Mouse (Mus musculus) embryonic facial prominence, embryonic 15.5 days (tissue): ENCODE measurements around the gene Ccdc157. TPM values are rescaled to one million over a fixed set of nuclear protein-coding genes. Genes with fewer than 3 reads are reported as not detected.
A peak's percentile ranks its signal among the peaks of the same experiment; 100 is the strongest.

ENCODE experiments used
- ATAC-seq: fragments of 200-750 bp; cut with Nextera tagmentation; 2 replicates; pipeline ENCODE4 v1.8.0; 2017; ENCODE audit warnings: low read depth, moderate TSS enrichment; ENCODE audit not compliant: insufficient number of reproducible peaks, low FRiP score, low TSS enrichment
- H3K27ac ChIP-seq: fragments of 300-500 bp; sonication (generic); replicated peaks from 2 replicates; pipeline ENCODE4 v1.5.1; 2015; ENCODE audit warnings: mild to moderate bottlenecking, inconsistent platforms
- H3K27me3 ChIP-seq: fragments of 300-500 bp; sonication (generic); 2 replicates; pipeline ENCODE4 v1.6.1; 2015; ENCODE audit warnings: inconsistent platforms
- H3K36me3 ChIP-seq: fragments of 300-500 bp; sonication (generic); 2 replicates; pipeline ENCODE4 v1.6.1; 2015; ENCODE audit warnings: mild to moderate bottlenecking, inconsistent platforms
- H3K4me1 ChIP-seq: fragments of 300-500 bp; sonication (generic); 2 replicates; pipeline ENCODE4 v1.6.1; 2015; ENCODE audit warnings: inconsistent platforms
- H3K4me2 ChIP-seq: fragments of 300-500 bp; sonication (generic); replicated peaks from 2 replicates; pipeline ENCODE4 v1.6.1; 2015; ENCODE audit warnings: mild to moderate bottlenecking, inconsistent platforms
- H3K4me3 ChIP-seq: fragments of 300-500 bp; sonication (generic); replicated peaks from 2 replicates; pipeline ENCODE4 v1.5.1; 2015; ENCODE audit warnings: mild to moderate bottlenecking, inconsistent platforms
- H3K9ac ChIP-seq: fragments of 300-500 bp; sonication (generic); 2 replicates; pipeline ENCODE4 v1.6.1; 2015; ENCODE audit warnings: inconsistent platforms
- H3K9me3 ChIP-seq: fragments of 300-500 bp; sonication (generic); replicated peaks from 2 replicates; pipeline ENCODE4 v1.6.1; 2016; ENCODE audit warnings: inconsistent platforms
- WGBS: fragments of 180-500 bp; shearing (Covaris S2); methylation state at CpG from one replicate; pipeline ENCODE4 v1.1.7; 2015; 5-methylcytosine and 5-hydroxymethylcytosine counted together
- polyA plus RNA-seq: library from polyadenylated mRNA; unstranded; fragments of >200 nt; fragmentation: Nextera tagmentation; extraction: Ambion mirVana; gene quantifications from 2 replicates; pipeline ENCODE4 v1.2.1, GENCODE M21; 2015

Gene Ccdc157
- polyA plus RNA-seq, 1 experiment from 2014 or later: 16.6 TPM

DNA sequence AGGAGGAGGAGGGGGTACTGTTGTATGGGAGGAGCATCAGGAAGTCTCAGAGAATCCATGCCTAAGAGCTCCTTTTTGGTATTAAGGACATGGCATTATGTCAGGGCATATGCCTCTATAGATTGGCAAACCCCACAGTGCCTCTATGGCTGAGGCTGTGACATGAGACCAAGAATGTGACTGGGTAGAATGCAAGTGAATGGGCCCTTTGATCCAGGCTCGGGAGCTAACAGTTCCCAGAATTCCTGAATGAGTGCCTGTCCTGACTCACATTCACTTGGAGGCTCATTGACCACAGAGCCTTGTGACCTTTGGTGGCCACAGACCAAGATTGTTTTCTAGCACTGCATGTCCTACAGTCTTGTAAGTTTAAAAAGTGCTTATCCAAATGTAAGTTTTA lies 22.0 kb upstream of the Ccdc157 start:
- Histone ChIP-seq H3K27me3 (no peaks in the 10 kb centered on the region), H3K9me3 (no peaks in the 10 kb centered on the region), H3K36me3 (peaks cover 58% of the 10 kb centered on the region), H3K9ac (no peak overlapping the region), H3K4me2 (no peak overlapping the region), H3K4me3 (no peak overlapping the region), H3K4me1 (no peaks in the 10 kb centered on the region), H3K27ac (0 out of 2 replicates have a peak overlapping the region, but pooled peaks have one; percentile 0)
- WGBS: 20% methylated on average over 1 of the region's 1 CpGs
- no peak for ATAC-seq

DNA sequence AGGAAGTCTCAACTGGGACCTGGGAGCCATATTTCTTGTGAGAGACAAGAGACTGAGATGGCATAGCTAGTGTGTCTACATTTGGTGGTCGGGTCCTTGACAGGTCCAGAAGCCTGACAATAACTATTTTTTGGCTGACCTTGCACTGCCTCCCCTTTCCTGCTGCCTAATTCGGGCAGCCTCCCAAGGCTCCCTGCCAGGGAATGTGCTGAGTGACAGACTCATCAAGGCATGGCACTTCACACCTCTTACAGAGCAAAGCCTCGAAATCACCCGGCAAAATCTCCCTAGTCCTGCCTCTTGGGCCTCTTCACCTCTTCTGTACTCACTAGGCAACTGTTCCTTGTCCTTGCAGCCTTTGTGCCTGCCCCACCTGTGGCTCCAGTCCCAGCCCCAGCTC lies 17.6 kb upstream of the Ccdc157 start:
- no peak overlapping the region for H3K4me2 ChIP-seq
- no peaks in the 10 kb centered on the region for H3K9me3 ChIP-seq
- H3K4me1 ChIP-seq: no peaks in the 10 kb centered on the region
- no peaks in the 10 kb centered on the region for H3K27me3 ChIP-seq
- H3K36me3 ChIP-seq: peaks cover 98% of the 10 kb centered on the region
- H3K27ac ChIP-seq: no peak overlapping the region
- no peak overlapping the region for H3K9ac ChIP-seq
- 82% methylated on average over 4 of the region's 4 CpGs for WGBS
- ATAC-seq: no peak
- H3K4me3 ChIP-seq: no peak overlapping the region

DNA sequence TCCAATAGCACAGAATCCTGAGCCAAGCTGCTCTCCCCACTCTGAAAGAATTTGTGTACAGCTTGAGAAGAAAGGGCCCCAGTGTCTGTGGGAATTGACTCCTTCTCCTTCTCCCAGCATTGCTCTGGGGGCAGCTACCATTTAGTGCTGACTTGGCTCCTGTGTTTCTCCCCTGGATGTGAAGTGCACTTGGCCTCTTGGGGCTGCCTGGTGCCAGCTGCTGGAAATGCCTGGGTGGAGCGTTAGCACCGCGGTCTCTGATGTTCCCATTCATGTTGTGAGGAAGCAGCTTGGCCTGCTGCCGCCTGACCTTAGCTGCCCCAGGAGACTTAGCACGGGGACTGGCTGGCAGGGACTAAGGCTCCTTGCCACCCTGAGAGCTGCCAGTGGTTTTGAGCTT lies 14.5 kb upstream of the Ccdc157 start:
- Histone ChIP-seq H3K9me3 (no peaks in the 10 kb centered on the region), H3K4me2 (no peak overlapping the region), H3K36me3 (peaks cover 100% of the 10 kb centered on the region), H3K27me3 (no peaks in the 10 kb centered on the region), H3K4me3 (no peak overlapping the region), H3K27ac (no peak overlapping the region), H3K4me1 (no peaks in the 10 kb centered on the region), H3K9ac (no peak overlapping the region)
- 0 out of 2 replicates have a peak, but pooled peaks have one; percentile 11 for ATAC-seq
- 90% methylated on average over 5 of the region's 5 CpGs for WGBS

DNA sequence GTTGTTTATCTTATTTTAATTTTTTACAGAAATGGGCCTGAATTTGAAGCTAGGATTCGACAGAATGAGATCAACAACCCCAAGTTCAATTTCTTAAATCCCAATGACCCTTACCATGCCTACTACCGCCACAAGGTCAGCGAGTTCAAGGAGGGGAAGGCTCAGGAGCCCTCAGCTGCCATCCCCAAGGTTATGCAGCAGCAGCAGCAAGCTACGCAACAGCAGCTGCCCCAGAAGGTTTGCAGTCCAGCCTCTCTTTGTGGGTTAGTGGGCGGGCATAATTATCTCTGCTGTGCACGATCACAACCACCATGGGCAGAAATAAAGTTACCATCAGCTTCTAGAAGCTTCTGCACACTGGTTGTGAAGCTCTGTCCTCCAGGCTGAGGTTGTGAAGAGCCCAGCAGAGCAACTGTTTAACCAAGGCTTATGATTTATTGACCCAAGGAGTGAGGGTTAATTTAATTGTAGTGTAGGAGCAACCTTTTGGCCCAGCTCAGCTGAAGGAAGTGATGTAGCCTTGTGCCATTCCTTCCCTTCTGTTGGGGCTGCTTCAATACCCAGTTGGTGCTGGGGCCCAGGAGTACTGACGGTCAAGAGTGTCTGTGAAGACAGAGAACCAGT lies 6.5 kb upstream of the Ccdc157 start:
- H3K36me3 ChIP-seq: peaks cover 77% of the 10 kb centered on the region
- ATAC-seq: no peak
- peaks cover 37% of the 10 kb centered on the region for H3K4me1 ChIP-seq
- H3K27ac ChIP-seq: no peak overlapping the region
- no peak overlapping the region for H3K9ac ChIP-seq
- H3K4me3 ChIP-seq: no peak overlapping the region
- 84% methylated on average over 7 of the region's 7 CpGs for WGBS
- no peak overlapping the region for H3K4me2 ChIP-seq
- no peaks in the 10 kb centered on the region for H3K27me3 ChIP-seq
- no peaks in the 10 kb centered on the region for H3K9me3 ChIP-seq

DNA sequence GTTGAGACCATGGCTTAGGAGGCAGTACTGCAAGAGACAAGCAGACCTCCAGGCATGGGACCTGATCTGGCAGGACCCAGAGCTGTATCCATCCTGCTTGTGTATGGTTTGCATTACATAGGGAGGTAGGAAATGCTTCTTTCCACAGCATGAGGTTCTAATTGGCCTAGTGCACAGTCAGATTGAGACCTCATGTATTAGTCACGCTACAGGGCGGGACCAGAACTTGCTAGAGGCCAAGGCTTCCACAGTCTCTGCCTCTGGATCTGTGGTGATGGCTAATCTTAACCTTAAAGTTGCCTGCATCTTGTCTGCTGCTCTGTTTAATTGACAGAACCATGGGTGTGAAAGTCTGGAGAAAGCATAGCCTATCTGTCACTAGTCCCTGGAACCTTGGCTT lies 4.6 kb upstream of the Ccdc157 start:
- Histone ChIP-seq H3K9me3 (no peaks in the 10 kb centered on the region), H3K4me2 (no peak overlapping the region), H3K36me3 (peaks cover 59% of the 10 kb centered on the region), H3K4me3 (no peak overlapping the region), H3K4me1 (peaks cover 48% of the 10 kb centered on the region), H3K27me3 (no peaks in the 10 kb centered on the region), H3K9ac (no peak overlapping the region), H3K27ac (peak overlapping the region; percentile 85)
- ATAC-seq: peak; percentile 77
- 52% methylated on average over 2 of the region's 2 CpGs for WGBS

DNA sequence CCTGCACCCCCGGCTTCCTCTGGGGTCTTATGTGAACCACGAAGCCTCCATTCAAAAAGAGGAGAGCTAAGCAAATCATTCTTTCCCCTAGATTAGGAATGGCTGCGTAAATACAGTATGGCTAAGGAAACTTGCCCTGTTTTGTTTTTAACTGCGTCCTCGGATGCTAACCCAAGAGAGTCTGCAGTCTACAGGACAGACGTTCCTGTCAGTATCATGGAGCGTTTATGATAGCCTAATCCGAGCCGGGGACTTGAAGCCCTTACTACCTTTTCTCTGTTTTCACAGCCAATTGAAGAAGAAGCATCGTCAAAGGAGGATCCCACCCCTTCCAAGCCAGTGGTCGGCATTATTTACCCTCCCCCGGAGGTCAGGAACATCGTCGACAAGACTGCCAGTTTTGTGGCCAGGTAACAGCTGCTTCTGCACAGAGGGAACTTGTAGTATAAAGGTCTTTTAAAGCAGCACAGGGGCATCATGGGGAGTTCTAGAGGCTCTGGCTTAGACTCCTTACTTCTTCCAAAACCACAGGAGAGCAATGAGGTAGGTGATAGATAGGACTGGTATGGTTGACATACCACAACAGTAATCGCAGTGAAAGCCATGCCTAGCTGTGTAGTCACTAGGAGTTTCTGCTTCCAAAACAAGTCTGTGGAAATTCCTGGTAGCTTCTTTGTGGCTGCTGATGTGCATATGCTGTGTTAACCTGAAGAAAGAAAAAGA lies 826 bp upstream of the Ccdc157 start:
- Histone ChIP-seq H3K9ac (peak overlapping the region; percentile 81), H3K36me3 (peaks cover 21% of the 10 kb centered on the region), H3K4me2 (peak overlapping the region; percentile 78), H3K4me1 (peaks cover 65% of the 10 kb centered on the region), H3K27ac (peak overlapping the region; percentile 90), H3K9me3 (no peaks in the 10 kb centered on the region), H3K27me3 (no peaks in the 10 kb centered on the region), H3K4me3 (peak overlapping the region; percentile 91)
- WGBS: 5% methylated on average over 15 of the region's 15 CpGs
- ATAC-seq: no peak

DNA sequence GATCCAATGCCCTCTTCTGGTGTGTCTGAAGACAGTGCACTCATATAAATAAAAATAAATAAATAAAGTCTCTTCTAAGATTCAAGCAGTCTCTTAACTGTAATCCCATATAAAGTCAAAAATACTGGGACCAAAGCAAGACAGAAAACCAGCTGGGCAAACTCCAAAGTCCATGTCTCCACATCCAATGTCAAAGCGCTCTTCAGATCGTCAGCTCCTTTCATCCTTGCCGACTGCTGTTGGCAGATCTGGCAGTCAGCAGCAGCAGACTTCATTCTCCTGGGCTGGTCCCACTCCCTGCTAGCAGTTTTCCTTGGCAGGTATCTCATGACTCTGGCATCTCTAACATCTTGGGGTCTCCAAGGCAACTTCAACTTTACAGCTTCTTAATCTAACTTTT lies 1.4 kb downstream of the Ccdc157 start:
- 88% methylated on average over 3 of the region's 3 CpGs for WGBS
- H3K9ac ChIP-seq: no peak overlapping the region
- peak overlapping the region; percentile 78 for H3K4me2 ChIP-seq

DNA sequence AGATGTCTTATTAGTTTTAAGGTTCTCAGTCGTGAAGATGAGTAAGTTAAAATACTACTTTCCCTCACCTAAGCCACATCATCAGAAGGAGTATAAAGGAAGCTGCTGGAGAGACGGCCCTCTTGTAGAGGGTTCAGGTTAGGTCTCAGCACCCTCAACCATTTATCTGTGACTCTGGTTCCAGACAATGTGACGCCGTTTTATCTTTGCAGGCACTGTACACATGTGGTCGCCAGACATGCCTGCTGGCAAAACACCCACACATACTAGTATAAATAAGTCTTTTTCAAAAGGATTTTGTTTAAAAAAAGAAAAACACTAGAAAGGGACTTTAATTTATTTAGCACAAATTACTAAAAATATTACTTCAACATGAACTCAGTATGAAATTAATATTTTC lies 4.5 kb downstream of the Ccdc157 start:
- Histone ChIP-seq H3K4me3 (no peak overlapping the region), H3K9ac (no peak overlapping the region), H3K27ac (no peak overlapping the region), H3K36me3 (peaks cover 9% of the 10 kb centered on the region; the same call in 1 of the 2 replicates), H3K4me1 (peaks cover 24% of the 10 kb centered on the region), H3K27me3 (no peaks in the 10 kb centered on the region), H3K4me2 (no peak overlapping the region), H3K9me3 (no peaks in the 10 kb centered on the region)
- no peak for ATAC-seq
- WGBS: 47% methylated on average over 5 of the region's 5 CpGs

More for the DNA sequence above, 1.4 kb downstream of the Ccdc157 start:
- H3K4me1 ChIP-seq: peaks cover 47% of the 10 kb centered on the region
- no peaks in the 10 kb centered on the region for H3K9me3 ChIP-seq
- peak overlapping the region; percentile 91; the same call in 1 of the 2 replicates for H3K4me3 ChIP-seq
- H3K27me3 ChIP-seq: no peaks in the 10 kb centered on the region
- ATAC-seq: no peak
- no peak overlapping the region for H3K27ac ChIP-seq
- H3K36me3 ChIP-seq: peaks cover 14% of the 10 kb centered on the region

DNA sequence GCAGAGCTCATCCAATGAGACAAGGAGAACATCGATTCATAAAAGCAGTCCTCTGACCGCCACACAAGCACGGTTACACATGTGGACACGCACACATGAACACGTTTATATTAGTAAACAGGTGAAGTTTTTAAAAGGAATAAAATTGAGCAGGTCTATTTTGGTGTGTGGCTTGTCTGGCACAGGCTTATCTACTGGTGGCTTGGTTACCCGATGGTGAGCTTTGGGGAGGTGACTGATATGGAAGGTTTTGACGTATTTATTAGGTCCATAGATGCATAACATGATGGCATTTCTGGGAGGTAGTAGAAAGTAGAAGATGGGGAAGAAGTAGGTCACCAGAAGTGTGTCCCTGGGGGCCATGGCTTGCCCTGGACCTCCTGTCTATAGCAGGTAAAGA lies 6.4 kb downstream of the Ccdc157 start:
- no peak for ATAC-seq
- Histone ChIP-seq H3K9ac (no peak overlapping the region), H3K4me1 (peaks cover 10% of the 10 kb centered on the region), H3K36me3 (peaks cover 19% of the 10 kb centered on the region), H3K27me3 (no peaks in the 10 kb centered on the region), H3K9me3 (no peaks in the 10 kb centered on the region), H3K4me2 (no peak overlapping the region), H3K27ac (no peak overlapping the region), H3K4me3 (no peak overlapping the region)
- 93% methylated on average over 7 of the region's 7 CpGs for WGBS

DNA sequence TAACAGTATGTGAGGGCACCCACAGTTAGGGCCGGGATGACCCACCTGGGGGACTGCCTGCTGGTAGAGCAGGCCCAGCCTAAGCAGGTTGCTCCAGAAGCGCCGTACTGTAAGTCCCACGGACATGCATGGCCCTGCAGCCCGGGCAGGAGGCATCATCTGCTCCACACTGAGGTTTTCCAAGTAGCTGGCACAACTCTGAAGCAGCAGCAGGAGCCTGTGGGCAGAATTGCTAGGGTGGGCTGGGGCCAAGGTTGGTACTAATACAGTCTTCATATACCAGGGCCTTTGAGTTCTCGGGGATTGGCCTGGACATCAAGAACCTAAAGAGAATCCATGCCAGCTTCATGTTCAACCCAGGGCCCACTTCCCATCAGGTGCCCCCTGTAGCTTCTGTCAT lies 10.2 kb downstream of the Ccdc157 start:
- Histone ChIP-seq H3K27me3 (no peaks in the 10 kb centered on the region), H3K9me3 (no peaks in the 10 kb centered on the region), H3K4me3 (no peak overlapping the region), H3K4me1 (no peaks in the 10 kb centered on the region), H3K4me2 (no peak overlapping the region), H3K27ac (no peak overlapping the region), H3K36me3 (peaks cover 43% of the 10 kb centered on the region), H3K9ac (no peak overlapping the region)
- 89% methylated on average over 6 of the region's 6 CpGs for WGBS
- ATAC-seq: no peak

DNA sequence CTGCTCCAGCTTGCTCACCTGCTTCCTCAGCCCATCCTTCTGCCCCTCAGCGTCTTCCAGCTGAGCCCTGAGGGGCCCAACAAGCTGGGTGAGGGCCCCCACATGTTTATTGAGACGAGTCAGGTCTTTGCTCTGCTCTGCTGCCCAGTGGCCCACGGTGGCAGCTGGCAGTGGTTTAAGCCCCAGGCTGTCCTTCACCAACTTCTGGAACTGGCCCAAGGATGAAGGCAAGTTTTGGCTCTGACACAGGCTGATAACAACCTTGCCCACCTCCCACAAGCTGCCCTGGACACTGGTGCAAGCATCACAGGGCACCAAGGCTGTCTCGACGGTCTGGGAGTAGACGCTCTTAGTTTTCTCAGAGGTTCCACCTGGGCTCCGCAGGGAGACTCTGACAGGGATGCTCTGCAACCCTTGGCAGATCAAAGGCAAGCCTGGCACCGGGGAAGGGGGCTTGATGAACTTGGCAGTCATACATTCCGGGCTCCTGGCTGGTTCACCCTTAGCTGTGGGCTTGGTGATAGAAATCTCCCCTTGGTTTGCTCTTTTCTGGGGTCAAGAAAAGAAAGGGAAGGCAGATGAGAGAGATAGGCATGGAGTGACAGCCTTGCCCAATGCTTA lies 11.4 kb downstream of the Ccdc157 start:
- no peak overlapping the region for H3K4me3 ChIP-seq
- H3K36me3 ChIP-seq: peaks cover 54% of the 10 kb centered on the region
- H3K4me2 ChIP-seq: no peak overlapping the region
- 74% methylated on average over 9 of the region's 9 CpGs for WGBS
- H3K9me3 ChIP-seq: no peaks in the 10 kb centered on the region
- H3K9ac ChIP-seq: no peak overlapping the region
- no peak overlapping the region for H3K27ac ChIP-seq
- no peaks in the 10 kb centered on the region for H3K4me1 ChIP-seq
- H3K27me3 ChIP-seq: no peaks in the 10 kb centered on the region
- ATAC-seq: no peak
